Mouse (Mus musculus) R1 (cell line): ENCODE measurements around the gene Chrdl2.
"Not testable (repeated sequence)": the region's sequence is repeated elsewhere in the genome, so short reads cannot be mapped to it uniquely, and the experiment has no call there.

Experiments
- DNase-seq: peaks from one replicate; pipeline ENCODE4 v3.0.0-alpha.2; 2018; ENCODE audit warnings: low read depth, low spot score

Gene Chrdl2

DNA sequence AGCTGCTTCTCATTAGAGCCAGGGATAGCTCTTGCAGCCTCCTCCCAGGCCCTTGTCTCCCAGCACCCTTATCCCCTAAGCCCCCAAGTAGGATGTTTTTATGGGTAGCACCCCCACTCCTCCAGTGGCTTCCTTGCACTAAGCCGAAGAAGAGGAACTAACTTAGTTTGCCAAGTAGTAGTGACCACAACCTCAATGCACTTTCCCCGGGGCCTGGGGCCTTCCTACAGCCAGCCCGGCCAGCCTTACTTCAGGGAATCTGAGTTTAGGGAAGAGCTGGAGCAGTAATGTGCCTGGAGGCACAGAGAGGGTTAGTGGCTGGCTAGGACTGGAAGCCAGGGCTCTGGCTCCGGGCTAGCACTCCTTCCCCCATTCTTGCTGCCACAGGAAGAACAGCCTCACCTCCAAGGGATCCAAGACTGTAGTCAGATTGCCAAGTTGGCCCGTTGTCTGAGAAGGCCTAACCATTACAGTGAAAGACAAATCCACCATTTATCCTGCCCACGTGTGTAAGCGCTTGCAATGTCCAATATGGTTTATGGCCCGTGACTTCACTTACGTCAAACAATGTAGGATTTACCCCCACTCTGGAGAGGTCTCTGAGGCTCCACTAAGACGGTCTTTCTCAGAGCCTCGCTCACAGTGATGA lies 29.0 kb downstream of the Chrdl2 start:
- no peak for DNase-seq

DNA sequence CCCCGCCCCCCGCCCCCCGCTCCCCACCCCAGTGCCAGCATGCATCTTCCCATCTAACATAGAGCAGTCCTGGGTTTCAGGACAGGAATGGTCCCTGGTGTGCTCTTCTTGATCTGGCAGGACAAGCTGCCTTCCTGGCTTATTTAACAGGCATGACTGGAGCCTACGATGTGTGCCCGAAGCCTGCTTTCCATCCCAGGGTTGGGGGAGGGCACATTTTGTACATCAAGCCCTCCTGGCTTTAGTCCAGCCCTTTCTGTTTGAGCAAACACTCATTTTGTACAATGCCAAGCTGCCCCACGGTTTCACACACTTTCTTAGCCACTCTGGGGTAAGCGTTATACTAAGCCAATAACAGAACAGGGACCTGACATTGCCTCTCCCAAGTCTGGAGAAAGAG lies 30.1 kb downstream of the Chrdl2 start:
- DNase-seq = no peak

DNA sequence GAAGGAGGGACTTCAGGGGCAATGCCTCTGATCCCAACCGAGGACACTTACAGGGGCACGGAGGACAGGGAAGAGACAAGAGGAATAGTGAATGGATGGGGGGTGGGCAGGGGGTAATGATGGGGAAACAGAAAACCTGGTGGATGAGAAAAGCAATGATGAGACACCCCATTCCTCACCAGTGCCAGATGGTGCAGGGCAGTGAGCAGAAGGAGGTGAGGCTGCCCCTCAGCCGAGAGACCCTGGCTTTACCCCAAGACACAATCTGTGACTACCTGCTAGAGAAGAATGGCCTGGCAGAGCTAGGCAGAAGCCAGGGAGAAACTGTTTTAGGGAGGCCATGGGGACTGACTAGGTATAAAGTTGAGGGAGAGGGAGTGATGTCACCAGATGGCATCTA lies 30.5 kb downstream of the Chrdl2 start:
- no peak for DNase-seq

DNA sequence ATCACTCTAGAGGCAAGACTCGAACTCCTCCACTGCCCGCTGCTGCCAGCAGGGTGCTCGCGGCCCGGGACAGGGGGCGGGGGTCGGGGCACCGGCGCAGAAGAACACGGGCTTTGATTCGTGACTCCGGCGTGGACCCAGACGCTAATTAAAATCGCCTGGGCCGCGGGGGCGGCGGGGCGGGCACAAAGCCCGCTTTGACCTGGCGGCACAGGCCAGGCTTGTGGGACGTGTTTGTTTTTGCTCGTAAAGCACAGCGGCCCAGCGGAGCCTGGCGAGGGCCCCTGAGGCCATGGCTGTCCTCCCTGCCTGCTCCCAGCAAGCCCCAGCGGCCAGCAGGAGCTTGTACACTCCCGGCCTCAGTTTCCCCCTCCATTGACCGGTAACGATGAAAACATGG lies 36.1 kb downstream of the Chrdl2 start:
- DNase-seq = peak; percentile 5

DNA sequence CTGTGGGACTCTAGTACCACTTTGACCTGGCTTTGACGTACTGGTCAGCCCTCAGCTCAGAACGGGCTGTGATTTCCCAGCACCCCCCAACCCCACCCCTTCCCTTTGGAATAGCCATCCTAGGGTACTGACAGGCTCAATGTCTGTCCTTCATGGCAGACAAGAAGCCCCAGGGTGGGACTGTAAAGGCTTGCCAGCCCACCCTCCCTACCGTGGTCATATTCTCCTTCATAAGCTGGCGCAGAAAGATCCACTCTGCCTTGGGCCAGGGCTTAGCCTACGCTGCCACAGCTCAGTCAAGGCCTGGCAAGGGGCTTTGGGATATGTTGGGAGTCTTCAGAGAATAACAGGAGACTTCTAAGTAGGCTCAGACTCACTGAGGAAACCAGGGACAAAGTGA lies 37.1 kb downstream of the Chrdl2 start:
- no peak for DNase-seq

DNA sequence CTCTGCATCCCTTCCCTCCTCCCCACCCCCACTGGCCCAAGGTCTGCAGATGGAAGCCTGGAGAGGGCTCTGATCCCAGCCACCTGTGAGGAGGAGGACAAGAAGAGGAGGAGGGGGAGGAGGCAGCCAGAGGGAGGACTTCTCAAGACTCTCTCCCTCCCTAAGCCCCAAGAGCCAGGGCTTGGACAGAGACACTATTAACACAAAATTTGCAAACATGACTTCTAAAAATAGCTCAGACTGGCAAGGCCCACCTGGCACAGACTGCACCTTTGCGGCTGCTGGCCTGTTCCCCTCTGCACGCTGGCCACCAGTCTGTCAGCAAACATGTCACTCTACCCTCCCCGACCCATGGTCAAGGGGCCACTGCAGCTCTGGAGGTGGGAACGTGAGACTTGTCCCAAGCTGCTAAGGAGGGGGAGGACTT lies 37.6 kb downstream of the Chrdl2 start:
- no peak for DNase-seq

DNA sequence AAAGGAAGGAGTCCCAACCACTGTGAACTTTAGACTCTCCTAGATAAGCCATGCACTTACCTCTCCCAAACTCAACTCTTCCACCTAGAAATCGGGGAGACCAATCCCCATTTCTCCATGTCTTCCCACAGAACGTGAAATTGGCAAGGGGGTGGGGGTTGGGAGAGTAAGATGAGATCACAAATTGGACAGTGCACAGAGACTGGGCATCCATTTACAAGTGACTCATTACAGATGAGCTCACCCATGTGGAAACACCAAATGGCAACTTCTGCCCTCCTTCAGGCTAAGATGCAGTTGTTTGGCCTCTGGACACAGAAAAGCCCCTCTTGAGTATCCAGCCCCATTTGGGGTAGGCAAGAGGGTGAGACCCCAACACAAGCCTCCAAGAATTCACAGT lies 40.5 kb downstream of the Chrdl2 start:
- DNase-seq = no peak

DNA sequence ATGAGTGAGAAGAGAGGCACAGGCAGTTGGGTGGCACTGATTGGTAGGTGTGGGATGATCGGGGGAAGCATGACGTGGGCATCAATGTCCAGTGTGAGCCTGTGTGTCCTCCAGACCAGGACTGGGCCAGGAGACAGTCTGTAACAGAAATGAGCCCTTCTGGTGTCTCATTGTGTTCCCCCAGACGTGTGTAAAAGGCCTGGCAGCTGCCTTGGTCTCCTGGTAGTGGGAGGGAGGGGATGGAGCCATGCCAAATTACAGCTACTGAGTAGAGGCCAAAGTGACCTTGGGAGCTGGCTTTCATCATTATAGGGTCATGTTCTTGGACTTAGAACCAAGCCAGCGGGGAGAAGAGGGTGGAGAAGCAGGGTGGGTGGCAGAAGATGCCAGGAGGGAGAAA lies 45.9 kb downstream of the Chrdl2 start:
- DNase-seq = no peak

DNA sequence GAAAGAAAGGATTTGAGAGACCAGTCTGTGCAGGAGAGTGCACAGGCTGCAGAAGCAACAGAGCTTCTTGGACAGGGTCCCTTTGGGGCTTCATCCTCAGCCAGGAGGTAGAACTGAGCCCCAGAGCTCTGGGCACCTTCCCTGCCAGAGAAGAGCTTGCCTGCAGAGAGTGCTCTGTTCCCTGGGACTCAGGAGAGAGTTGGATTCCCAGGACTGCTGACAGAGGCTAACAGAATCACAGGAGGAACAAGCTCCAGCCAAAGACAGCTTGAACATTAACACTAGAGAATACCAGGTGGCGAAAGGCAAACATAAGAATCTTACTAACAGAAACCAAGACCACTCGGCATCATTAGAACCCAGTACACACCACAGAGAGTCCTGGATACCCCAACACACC lies 47.0 kb downstream of the Chrdl2 start:
- DNase-seq = not testable (repeated sequence)

DNA sequence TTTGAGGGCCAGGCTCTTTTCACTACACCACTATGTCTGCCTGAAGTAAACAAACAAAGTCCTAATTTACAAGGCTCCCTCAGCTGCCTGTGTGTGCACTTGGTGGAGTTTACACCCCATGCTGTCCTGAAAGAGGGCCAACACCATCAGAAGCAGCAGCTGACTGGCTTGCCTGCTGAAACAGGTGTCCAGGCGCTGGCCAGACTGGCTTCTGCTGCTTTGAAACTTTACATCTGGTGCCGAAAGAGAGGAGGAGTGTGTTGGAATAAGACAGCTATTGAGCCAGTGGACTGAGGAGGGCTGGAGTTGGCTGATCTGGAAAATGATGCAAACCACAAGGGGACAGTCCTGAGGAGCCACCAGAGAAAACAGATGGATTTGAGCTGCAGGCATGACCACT lies 68.0 kb downstream of the Chrdl2 start:
- DNase-seq = no peak

DNA sequence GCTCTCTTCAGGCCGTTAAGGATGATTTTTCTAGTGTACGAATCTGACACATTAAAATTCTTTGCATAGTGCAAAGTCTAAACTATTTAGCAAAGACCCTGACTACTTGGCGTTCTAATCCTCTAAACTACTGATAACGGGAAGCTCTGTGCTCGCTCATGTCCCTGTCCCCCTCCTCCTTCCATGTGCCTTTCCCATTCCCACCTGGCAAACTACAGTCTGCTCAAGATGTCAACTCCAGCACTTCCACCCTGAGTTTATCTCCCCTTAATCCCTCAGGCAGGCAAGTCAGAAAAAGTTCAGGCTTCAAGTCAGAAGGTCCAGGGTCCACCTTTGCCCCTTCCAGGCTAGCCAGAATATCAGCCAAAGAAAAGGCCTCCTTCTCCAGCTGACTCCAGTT lies 70.3 kb downstream of the Chrdl2 start:
- no peak for DNase-seq

DNA sequence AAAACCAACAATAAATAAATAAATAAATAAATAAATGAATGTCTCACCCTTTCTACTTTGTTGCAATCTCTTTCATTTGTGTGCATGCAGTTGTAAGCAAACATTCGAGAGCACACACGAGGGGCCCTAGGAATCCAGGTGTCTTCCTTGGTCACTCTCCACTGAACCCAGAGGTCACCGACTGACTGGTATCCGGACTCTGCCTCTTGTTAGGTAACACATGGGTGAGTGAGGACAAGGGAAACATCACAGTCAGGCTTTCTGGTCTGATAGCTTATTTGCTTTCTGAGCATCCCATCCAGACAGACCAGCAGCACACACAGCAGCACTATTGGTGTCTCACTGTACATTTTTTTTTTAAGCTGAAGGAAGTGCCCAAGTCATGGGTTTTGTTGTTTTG lies 71.1 kb downstream of the Chrdl2 start:
- no peak for DNase-seq

DNA sequence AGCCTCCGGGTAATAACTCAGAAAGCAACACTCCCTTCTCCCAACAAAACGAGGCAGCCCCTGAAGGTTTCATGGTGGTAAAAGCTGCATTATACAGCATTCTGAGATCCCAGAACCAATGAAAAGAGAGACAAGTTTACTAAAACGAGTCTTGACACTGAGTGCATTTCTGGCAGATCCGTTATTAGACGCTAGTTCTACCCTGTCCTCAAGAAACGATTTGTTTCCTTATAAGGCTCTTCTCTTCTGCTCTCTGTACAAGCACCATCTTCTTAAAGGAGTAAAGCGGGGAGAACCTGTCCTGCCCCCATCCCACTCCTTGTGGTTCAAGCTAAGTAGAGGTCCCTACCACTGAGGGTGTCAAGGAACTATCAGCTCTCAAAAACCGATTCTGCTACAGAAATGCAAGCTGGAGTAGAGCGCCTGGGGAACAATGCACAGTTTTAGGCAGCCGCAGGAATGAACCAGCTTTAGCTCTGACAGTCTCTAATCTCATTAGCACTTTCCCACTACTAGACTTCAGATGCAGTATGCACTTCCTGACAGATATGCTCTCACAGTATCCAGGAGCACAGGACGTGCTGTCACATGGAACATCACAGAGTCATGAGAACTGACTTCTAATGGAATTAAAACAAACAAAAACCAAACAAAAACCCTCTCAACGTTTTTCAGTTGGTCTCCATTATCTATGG lies 74.3 kb downstream of the Chrdl2 start:
- DNase-seq = no peak

DNA sequence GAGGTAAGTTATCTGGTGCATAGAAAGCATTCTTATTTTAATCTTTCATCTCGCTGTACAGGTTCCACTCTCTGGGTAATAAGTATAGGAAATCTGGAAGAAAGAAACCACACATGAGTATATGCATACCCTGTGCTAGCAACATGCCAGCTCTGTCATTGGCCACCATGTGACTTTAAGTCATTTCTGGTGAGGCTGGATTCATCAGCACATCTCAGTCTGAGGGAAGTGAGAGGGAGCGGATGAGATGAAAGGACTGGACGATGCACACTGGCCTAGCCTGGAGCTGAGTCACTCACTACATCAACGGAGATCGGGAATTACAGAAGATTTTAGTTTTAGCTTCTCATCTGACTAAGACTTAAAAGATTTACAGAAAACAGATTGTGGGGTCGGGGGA lies 76.9 kb downstream of the Chrdl2 start:
- no peak for DNase-seq

DNA sequence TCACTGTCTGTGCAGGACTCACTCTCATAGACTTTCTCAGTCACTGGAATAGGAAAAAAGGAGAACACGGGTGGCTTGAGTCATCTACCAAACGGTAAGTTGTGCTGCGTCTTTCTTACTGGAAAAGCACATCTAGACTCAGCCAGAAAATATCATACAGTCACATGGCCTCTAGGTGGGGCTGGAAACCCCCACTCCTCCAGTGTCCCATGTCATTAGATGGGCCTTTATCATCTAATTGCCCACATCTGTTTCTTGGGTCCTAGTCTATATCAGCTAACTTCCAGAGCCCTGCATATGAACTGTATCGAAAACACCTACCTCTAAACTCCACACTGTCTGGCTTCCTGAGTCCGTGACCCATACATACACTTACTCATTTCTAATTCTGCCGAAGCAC lies 77.8 kb downstream of the Chrdl2 start:
- peak; percentile 9 for DNase-seq
